Mouse (Mus musculus) spleen, adult 2 months (tissue): ENCODE measurements around the gene Psma3. TPM values are rescaled to one million over a fixed set of nuclear protein-coding genes. Genes with fewer than 3 reads are reported as not detected.

Experiments used
- DNase-seq, 2 experiments: peaks; one replicate each; pipeline versions ENCODE4 v3.0.0 to v3.0.0-alpha.2; 2012 to 2021; ENCODE audit warnings: low spot score in 2 of 2, low read depth in 1 of 2
- H3K27ac ChIP-seq: fragments of 200-500 bp; 2 replicates; pipeline ENCODE4 v1.5.1; 2012; ENCODE audit warnings: low read length, inconsistent platforms; ENCODE audit not compliant: insufficient read depth
- H3K27me3 ChIP-seq: fragments of 200-500 bp; 2 replicates; pipeline ENCODE4 v1.6.1; 2012; ENCODE audit warnings: mild to moderate bottlenecking, moderate library complexity, low read length, inconsistent platforms; ENCODE audit not compliant: control insufficient read depth, insufficient read depth
- H3K36me3 ChIP-seq: fragments of 200-500 bp; 2 replicates; pipeline ENCODE4 v1.6.1; 2012; ENCODE audit warnings: mild to moderate bottlenecking, low read length, inconsistent platforms; ENCODE audit not compliant: control insufficient read depth, insufficient read depth
- H3K4me1 ChIP-seq: fragments of 200-500 bp; 2 replicates; pipeline ENCODE4 v1.6.1; 2011; ENCODE audit warnings: inconsistent platforms; ENCODE audit not compliant: control insufficient read depth, insufficient read depth, insufficient read length
- H3K4me3 ChIP-seq: fragments of 200-500 bp; 2 replicates; pipeline ENCODE4 v1.5.1; 2011; ENCODE audit warnings: mild to moderate bottlenecking, inconsistent platforms; ENCODE audit not compliant: insufficient read depth, insufficient read length; ENCODE audit errors: extremely low read depth
- CTCF ChIP-seq: fragments of 200-500 bp; IDR thresholded peaks from 2 replicates; pipeline ENCODE4 v1.5.1; 2011; ENCODE audit warnings: mild to moderate bottlenecking, inconsistent platforms; ENCODE audit not compliant: insufficient read depth, insufficient read length, insufficient replicate concordance; ENCODE audit errors: extremely low read depth
- POLR2A ChIP-seq: fragments of 200-500 bp; IDR thresholded peaks from 2 replicates; pipeline ENCODE4 v1.6.1; 2011; ENCODE audit warnings: low read depth, low read length, inconsistent platforms
- WGBS: fragments of 180-500 bp; shearing (Covaris S2); methylation state at CpG from one replicate; pipeline ENCODE4 v1.1.7; 2018; 5-methylcytosine and 5-hydroxymethylcytosine counted together
- polyA plus RNA-seq: library from polyadenylated mRNA; depleted of rRNA; stranded (reverse); fragments of >200 nt; gene quantifications from 2 replicates; pipeline ENCODE4 v1.2.3, GENCODE M21; 2012; rRNA removed

Psma3 gene
- polyA plus RNA-seq, 1 experiment: 11.0 TPM

DNA sequence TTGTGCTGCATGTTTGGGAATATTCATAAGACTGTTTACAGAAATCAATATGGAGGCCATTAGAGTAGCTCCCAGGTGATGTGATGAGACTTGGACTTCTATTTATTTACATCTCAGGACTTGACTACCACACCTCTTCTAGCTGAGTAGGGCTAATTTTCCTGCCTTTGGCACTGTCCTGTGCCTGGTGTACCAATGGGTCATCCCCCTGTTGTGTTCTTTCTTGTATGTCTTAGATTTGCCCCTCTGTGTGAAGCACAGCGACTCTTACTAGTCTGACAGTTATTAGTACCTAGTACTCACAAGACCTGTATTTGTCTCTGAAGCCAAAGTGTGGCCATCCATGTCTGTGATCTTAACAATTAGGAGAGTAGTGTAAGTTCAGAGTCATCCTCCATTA, 68.0 kb downstream of the Psma3 start:
- no peak for DNase-seq
- WGBS: 98% methylated on average over 1 of the region's 1 CpGs
- no peak for TF ChIP-seq POLR2A
- no peak for TF ChIP-seq CTCF
- peaks cover 6% of the 10 kb centered on the region; the same call in 1 of the 2 replicates for H3K4me1 ChIP-seq
- H3K4me3 ChIP-seq: no peak overlapping the region
- peaks cover 30% of the 10 kb centered on the region for H3K36me3 ChIP-seq
- H3K27ac ChIP-seq: no peak overlapping the region
- H3K27me3 ChIP-seq: no peaks in the 10 kb centered on the region

GRCm38 (mm10) chr12:71043571-71043970, 69.2 kb downstream of the Psma3 start:
- no peak for TF ChIP-seq CTCF
- TF ChIP-seq POLR2A: no peak
- WGBS: 88% methylated on average over 3 of the region's 3 CpGs
- Histone ChIP-seq H3K27me3 (no peaks in the 10 kb centered on the region), H3K4me1 (peaks cover 10% of the 10 kb centered on the region), H3K4me3 (no peak overlapping the region), H3K27ac (no peak overlapping the region), H3K36me3 (peaks cover 27% of the 10 kb centered on the region)
- DNase-seq: no peak

DNA sequence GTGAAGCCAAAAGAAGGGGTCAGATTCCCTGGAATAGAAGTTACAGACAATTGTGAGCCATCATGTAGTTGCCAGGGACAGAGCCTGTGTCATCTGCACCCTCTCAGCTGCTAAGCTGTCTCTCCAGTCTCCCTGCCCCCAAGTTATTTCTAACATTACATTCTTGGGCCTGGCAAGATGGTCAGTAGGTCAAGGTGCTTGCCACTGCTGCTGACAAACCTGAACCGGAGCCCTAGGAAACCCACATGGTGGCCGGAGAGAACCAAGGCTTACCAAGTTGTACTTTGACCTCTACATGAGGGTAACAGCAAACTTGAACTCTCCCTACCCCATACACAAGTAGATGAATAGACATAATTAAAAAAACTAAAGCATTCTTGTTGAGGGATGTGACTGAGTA, 70.1 kb downstream of the Psma3 start:
- H3K27ac ChIP-seq: no peak overlapping the region
- 98% methylated on average over 2 of the region's 2 CpGs for WGBS
- H3K36me3 ChIP-seq: peaks cover 27% of the 10 kb centered on the region

More for the DNA sequence above, 70.1 kb downstream of the Psma3 start:
- H3K4me1 ChIP-seq: peaks cover 10% of the 10 kb centered on the region
- DNase-seq: no peak
- no peak for TF ChIP-seq CTCF
- no peak for TF ChIP-seq POLR2A
- no peaks in the 10 kb centered on the region for H3K27me3 ChIP-seq
- no peak overlapping the region for H3K4me3 ChIP-seq

Other genes starting within 250 kb of the Psma3 start
- gene Frmd6, start 149.1 kb upstream of the Psma3 start, polyA plus RNA-seq: 6.5 and 7.4 TPM in 2 replicates
- 7.2 and 9.4 TPM in 2 replicates for gene Actr10, start 36.8 kb upstream of the Psma3 start, polyA plus RNA-seq
- gene Arid4a, start 41.4 kb downstream of the Psma3 start, polyA plus RNA-seq: 4.7 and 5.0 TPM in 2 replicates
- gene Tomm20l, start 136.8 kb downstream of the Psma3 start, polyA plus RNA-seq: not detected in 2 replicates
- gene Timm9, start 162.1 kb downstream of the Psma3 start, polyA plus RNA-seq: 7.2 and 8.4 TPM in 2 replicates
- gene 2700049A03Rik, start 162.2 kb downstream of the Psma3 start, polyA plus RNA-seq: 1.7 and 2.0 TPM in 2 replicates